Mouse (Mus musculus): ENCODE results near the gene Hnrnpa1. TPM values are rescaled to one million over a fixed set of nuclear protein-coding genes. Genes with fewer than 3 reads are reported as not detected.
A peak's percentile ranks its signal among the peaks of the same experiment; 100 is the strongest.

Hnrnpa1 gene
- polyA plus RNA-seq (2011; ENCODE audit: insufficient read depth, insufficient read length, low read depth, missing spikeins), result 1,629 and 1,787 TPM in 2 replicates

- TF ChIP-seq POLR2A (IDR thresholded peaks at IDR 0.05; ENCODE audit: insufficient read depth, low read length), result peak; percentile 98
- TF ChIP-seq CTCF (IDR thresholded peaks at IDR 0.05; ENCODE audit: low read depth, low read length), result no peak
- H3K27ac ChIP-seq (ENCODE audit: insufficient read depth, low read length), result peak within 1 kb of the TSS; percentile 87
- peak within 1 kb of the TSS; percentile 94 for H3K4me3 ChIP-seq (ENCODE audit: low read depth, low read length)
- H3K27me3 ChIP-seq (ENCODE audit: control insufficient read depth, insufficient read depth, low read length, poor library complexity, severe bottlenecking), result no peaks in the 10 kb centered on the region
- peaks cover 40% of the 10 kb centered on the region for H3K36me3 ChIP-seq (ENCODE audit: control insufficient read depth, insufficient read depth, low read length, poor library complexity, severe bottlenecking)
- peak within 1 kb of the TSS; percentile 92 for H3K9ac ChIP-seq (ENCODE audit: low read depth, poor library complexity, severe bottlenecking)
- H3K4me1 ChIP-seq (ENCODE audit: control insufficient read depth, insufficient read depth, low read length), result no peaks in the 10 kb centered on the region
- H3K9me3 ChIP-seq (replicated peaks; ENCODE audit: control insufficient read depth, insufficient read depth, low read length, poor library complexity, severe bottlenecking), result no peaks in the 10 kb centered on the region
Observed at GRCm38 (mm10) chr15:103240160-103241028, at the start of gene Hnrnpa1. Gene Hnrnpa1 (plus strand): TSS chr15:103240432.

GRCm38 (mm10) chr15:103190531-103191462 is 49.4 kb upstream of the Hnrnpa1 start:
- Histone ChIP-seq H3K9ac (ENCODE audit: low read depth, poor library complexity, severe bottlenecking) (no peak overlapping the region), H3K4me3 (ENCODE audit: low read depth, low read length) (no peak overlapping the region), H3K9me3 (replicated peaks; ENCODE audit: control insufficient read depth, insufficient read depth, low read length, poor library complexity, severe bottlenecking) (no peaks in the 10 kb centered on the region), H3K27me3 (ENCODE audit: control insufficient read depth, insufficient read depth, low read length, poor library complexity, severe bottlenecking) (no peaks in the 10 kb centered on the region), H3K27ac (ENCODE audit: insufficient read depth, low read length) (no peak overlapping the region), H3K36me3 (ENCODE audit: control insufficient read depth, insufficient read depth, low read length, poor library complexity, severe bottlenecking) (peaks cover 33% of the 10 kb centered on the region), H3K4me1 (ENCODE audit: control insufficient read depth, insufficient read depth, low read length) (no peaks in the 10 kb centered on the region)
- TF ChIP-seq CTCF (IDR thresholded peaks at IDR 0.05; ENCODE audit: low read depth, low read length), result peak; percentile 77
- no peak for TF ChIP-seq POLR2A (IDR thresholded peaks at IDR 0.05; ENCODE audit: insufficient read depth, low read length)

GRCm38 (mm10) chr15:103193606-103194005 is 46.6 kb upstream of the Hnrnpa1 start:
- TF ChIP-seq CTCF (IDR thresholded peaks at IDR 0.05; ENCODE audit: low read depth, low read length) (no peak), POLR2A (IDR thresholded peaks at IDR 0.05; ENCODE audit: insufficient read depth, low read length) (no peak), EP300 (IDR thresholded peaks at IDR 0.05; ENCODE audit: insufficient read depth, low read depth, low read length) (no peak)
- H3K27ac ChIP-seq (ENCODE audit: insufficient read depth, low read length), result no peak overlapping the region
- H3K4me1 ChIP-seq (ENCODE audit: control insufficient read depth, insufficient read depth, low read length), result no peaks in the 10 kb centered on the region
- no peak overlapping the region for H3K4me3 ChIP-seq (ENCODE audit: low read depth, low read length)
- no peaks in the 10 kb centered on the region for H3K9me3 ChIP-seq (replicated peaks; ENCODE audit: control insufficient read depth, insufficient read depth, low read length, poor library complexity, severe bottlenecking)
- H3K9ac ChIP-seq (ENCODE audit: low read depth, poor library complexity, severe bottlenecking), result no peak overlapping the region
- H3K36me3 ChIP-seq (ENCODE audit: control insufficient read depth, insufficient read depth, low read length, poor library complexity, severe bottlenecking), result peaks cover 61% of the 10 kb centered on the region
- no peaks in the 10 kb centered on the region for H3K27me3 ChIP-seq (ENCODE audit: control insufficient read depth, insufficient read depth, low read length, poor library complexity, severe bottlenecking)

GRCm38 (mm10) chr15:103196835-103197234 is 43.4 kb upstream of the Hnrnpa1 start:
- Histone ChIP-seq H3K4me1 (ENCODE audit: control insufficient read depth, insufficient read depth, low read length) (no peaks in the 10 kb centered on the region), H3K9me3 (replicated peaks; ENCODE audit: control insufficient read depth, insufficient read depth, low read length, poor library complexity, severe bottlenecking) (no peaks in the 10 kb centered on the region), H3K4me3 (ENCODE audit: low read depth, low read length) (no peak overlapping the region), H3K27ac (ENCODE audit: insufficient read depth, low read length) (no peak overlapping the region), H3K27me3 (ENCODE audit: control insufficient read depth, insufficient read depth, low read length, poor library complexity, severe bottlenecking) (no peaks in the 10 kb centered on the region), H3K36me3 (ENCODE audit: control insufficient read depth, insufficient read depth, low read length, poor library complexity, severe bottlenecking) (peaks cover 77% of the 10 kb centered on the region), H3K9ac (ENCODE audit: low read depth, poor library complexity, severe bottlenecking) (no peak overlapping the region)
- TF ChIP-seq CTCF (IDR thresholded peaks at IDR 0.05; ENCODE audit: low read depth, low read length), result no peak
- TF ChIP-seq POLR2A (IDR thresholded peaks at IDR 0.05; ENCODE audit: insufficient read depth, low read length), result no peak
- TF ChIP-seq EP300 (IDR thresholded peaks at IDR 0.05; ENCODE audit: insufficient read depth, low read depth, low read length), result no peak

- no peaks in the 10 kb centered on the region for H3K4me1 ChIP-seq (ENCODE audit: control insufficient read depth, insufficient read depth, low read length)
- no peak overlapping the region; the same call in 1 of the 2 replicates for H3K27ac ChIP-seq (ENCODE audit: insufficient read depth, low read length)
- H3K9me3 ChIP-seq (replicated peaks; ENCODE audit: control insufficient read depth, insufficient read depth, low read length, poor library complexity, severe bottlenecking), result no peaks in the 10 kb centered on the region
- TF ChIP-seq CTCF (IDR thresholded peaks at IDR 0.05; ENCODE audit: low read depth, low read length), result no peak
- TF ChIP-seq POLR2A (IDR thresholded peaks at IDR 0.05; ENCODE audit: insufficient read depth, low read length), result no peak
- no peak for TF ChIP-seq EP300 (IDR thresholded peaks at IDR 0.05; ENCODE audit: insufficient read depth, low read depth, low read length)
- H3K36me3 ChIP-seq (ENCODE audit: control insufficient read depth, insufficient read depth, low read length, poor library complexity, severe bottlenecking), result peaks cover 72% of the 10 kb centered on the region
- no peaks in the 10 kb centered on the region for H3K27me3 ChIP-seq (ENCODE audit: control insufficient read depth, insufficient read depth, low read length, poor library complexity, severe bottlenecking)
- H3K9ac ChIP-seq (ENCODE audit: low read depth, poor library complexity, severe bottlenecking), result no peak overlapping the region
- H3K4me3 ChIP-seq (ENCODE audit: low read depth, low read length), result no peak overlapping the region
Observed at GRCm38 (mm10) chr15:103197785-103198184, 42.4 kb upstream of the Hnrnpa1 start.
